Mouse (Mus musculus) left cerebral cortex, adult 11 months (tissue): ENCODE measurements around the gene Tmem259.
A peak's percentile ranks its signal among the peaks of the same experiment; 100 is the strongest.

Source experiments
- DNase-seq: peaks from one replicate; pipeline ENCODE4 v3.0.0; 2022; ENCODE audit warnings: low spot score

The Tmem259 gene

GRCm38 (mm10) chr10:79984195-79984816 lies at the start of gene Tmem259:
TSS of gene Tmem259 (minus strand) at chr10:79984330.
- peak; percentile 77 for DNase-seq

DNA sequence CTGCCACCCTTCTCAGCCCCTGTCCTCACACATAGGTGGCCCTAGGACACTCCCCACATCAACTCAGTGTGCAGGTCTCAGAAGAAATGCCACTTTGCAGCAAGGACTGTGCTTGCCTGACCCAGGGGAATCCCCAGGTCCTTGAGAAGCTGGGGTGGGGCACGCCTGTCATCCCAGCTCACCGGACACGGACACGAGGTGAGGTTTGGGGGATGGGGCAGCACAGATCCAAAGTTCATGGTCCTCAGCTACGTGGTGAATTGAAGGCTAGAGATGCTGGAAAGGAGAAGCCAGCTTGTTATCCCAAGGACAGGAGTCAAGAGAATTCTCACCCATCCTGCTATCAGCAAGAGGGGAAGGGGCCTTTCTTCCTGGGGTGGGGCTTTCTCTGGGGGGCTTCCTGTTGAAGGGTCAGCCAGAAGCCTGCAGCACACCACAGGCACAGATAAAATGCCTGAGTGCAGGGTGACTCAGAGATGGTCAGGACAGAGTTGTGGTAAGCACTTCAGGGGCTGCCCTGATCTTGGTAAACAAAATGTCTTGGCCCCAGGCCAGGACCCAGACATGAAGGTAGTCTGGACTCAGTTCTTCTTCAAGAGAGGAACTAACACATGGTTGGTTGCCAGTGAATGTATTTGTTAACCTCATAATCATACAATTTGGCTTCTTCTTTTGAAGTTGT lies 48.8 kb upstream of the Tmem259 start:
- DNase-seq, result no peak

DNA sequence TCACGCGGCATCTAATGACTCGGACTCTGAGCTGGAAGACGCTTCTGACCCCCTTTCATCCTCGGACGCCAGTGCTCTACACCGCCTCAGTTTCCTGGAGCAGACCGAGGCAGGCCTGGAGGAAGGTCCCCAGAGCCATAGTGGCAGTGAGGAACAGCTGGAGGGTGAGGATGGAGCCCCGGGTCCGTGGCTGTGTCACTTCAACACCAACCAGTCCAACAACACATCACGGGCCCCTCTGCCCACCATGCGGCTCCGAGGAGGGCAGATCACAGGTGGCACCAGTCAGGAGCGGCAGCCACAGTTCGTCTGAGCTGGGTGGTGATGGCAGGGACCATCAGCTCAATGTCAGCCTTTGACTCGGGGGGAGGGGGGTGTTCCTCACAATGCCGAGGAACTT lies 46.6 kb upstream of the Tmem259 start:
- no peak for DNase-seq

- DNase-seq, result no peak
These were observed 46.1 kb upstream of the Tmem259 start for GRCm38 (mm10) chr10:80030191-80030590.

DNA sequence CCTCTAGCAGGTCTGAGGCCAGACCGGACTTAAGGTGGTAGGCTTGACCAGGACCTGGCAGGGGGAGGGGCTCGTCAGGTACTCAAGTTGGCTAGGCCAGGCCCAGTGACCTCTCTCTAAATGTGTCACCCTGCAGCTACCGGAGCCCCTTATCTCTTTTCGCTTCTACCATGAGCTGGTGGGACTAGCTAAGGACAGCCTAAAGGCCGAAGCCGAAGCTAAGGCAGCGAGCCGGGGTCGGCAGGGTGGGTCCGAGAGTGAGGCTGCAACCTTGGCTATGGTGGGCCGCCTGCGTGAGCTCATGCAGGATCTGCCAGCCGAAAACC lies 44.4 kb upstream of the Tmem259 start:
- no peak for DNase-seq

DNA sequence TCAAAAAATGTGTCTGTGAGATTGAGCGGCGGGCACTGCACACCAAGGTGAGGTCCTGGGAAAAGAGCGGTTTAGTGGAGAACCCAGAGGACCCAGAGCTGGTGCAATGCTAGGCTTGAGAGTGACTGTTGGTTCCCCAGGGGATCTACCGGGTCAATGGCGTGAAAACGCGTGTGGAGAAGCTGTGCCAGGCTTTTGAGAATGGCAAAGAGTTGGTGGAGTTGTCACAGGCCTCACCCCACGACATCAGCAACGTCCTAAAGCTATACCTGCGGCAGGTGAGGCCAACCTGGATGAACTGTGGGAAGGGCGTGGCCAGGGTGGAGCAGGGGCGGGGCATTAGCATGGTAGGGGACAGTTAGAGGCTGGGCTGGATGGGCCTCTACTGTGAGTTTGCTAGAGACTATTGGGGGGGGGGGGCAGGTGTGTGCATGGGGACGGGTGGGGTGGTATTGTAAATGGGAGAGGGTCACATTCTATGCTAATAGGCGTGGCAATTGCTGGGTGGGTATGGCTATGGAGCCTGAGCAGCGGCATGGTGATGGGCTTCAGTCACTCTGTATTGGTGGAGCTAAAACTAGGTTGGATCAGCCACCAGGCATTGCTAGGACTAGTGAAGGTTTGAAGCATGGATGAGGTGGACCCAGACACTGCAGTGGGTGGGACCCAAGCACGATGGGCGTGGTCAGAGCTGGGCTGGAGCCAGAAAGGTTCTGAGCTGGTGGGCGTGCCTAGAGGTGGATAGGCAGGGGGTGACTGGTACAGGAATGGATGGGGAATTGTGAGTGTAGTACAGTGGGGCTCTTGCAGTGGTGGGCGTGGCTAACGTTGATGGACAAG lies 43.8 kb upstream of the Tmem259 start:
- DNase-seq, result no peak

DNA sequence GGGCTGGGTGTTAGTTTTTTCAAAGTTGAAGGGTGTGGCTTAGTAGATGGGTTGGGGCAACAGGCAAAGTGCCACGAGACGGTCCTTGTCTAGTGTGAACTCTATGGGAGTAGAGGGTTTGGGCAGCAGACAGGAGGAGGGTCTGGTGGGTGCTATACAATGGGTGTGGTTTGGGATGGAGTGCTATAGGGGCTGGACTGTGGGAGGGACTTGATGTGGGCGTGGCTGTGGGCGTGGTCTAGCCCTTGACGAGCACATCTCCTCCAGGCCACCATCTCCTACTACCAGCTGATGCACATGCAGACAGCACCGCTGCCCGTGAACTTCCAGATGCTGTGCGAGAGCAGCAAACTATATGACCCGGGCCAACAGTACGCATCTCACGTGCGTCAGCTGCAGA lies 41.8 kb upstream of the Tmem259 start:
- no peak for DNase-seq

DNA sequence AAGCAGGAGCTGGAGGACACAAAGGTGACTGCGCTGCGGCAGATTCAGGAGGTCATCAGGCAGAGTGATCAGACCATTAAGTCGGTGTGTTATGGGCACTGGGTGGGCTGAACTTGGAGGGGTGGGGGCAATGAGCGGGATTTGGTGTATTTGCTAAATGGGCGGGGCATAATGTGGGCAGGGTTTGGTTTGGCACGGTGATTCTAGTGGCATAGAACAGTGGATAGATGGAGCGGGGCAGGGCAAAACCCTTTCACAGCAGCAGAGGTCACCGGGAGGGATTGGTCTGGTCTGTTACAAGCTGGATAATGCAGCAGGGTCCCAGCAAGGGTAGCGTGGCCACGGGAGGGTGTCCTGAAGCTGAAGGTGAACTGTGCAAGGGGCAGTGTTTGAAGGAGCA lies 41.3 kb upstream of the Tmem259 start:
- no peak for DNase-seq

DNA sequence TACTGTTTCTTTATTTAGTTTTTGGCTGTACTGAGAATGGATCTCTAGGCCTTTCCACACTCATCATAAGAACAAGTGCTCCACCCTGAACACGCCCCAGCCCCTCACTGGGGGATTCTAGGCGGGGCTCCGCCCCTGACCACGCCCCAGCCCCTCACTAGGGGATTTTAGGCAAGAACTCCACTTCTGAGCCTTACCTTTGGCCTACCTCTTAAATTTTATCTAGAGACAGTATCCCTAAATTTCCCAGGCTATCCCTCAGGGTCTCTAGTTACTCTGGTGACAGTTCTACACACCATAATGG lies 40.9 kb upstream of the Tmem259 start:
- DNase-seq, result no peak

GRCm38 (mm10) chr10:80024229-80025043 lies 40.3 kb upstream of the Tmem259 start:
- DNase-seq, result no peak

- no peak for DNase-seq
These were observed 39.6 kb upstream of the Tmem259 start for GRCm38 (mm10) chr10:80023758-80024157.

DNA sequence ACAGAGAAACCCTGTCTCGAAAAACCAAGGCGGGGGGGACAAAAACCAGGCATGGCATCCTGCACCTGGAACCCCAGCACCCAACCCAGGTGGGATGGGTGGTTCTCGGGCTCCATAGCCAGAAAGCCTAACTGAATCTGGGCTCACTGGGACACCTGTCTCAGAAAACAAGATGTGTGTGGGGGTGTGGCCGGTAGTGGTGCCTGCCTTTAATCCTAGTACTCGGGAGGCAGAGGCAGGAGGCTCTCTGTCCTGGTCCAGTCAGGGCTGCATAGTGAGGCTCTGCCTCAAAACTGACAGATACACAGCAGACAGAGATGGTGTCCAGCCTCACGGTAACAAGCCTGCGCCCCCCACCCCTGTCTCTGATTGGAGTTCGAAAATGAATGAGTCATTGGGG lies 38.7 kb upstream of the Tmem259 start:
- no peak for DNase-seq

GRCm38 (mm10) chr10:80022164-80022563 lies 38.0 kb upstream of the Tmem259 start:
- no peak for DNase-seq

GRCm38 (mm10) chr10:80021320-80021641 lies 37.2 kb upstream of the Tmem259 start:
- DNase-seq, result no peak

DNA sequence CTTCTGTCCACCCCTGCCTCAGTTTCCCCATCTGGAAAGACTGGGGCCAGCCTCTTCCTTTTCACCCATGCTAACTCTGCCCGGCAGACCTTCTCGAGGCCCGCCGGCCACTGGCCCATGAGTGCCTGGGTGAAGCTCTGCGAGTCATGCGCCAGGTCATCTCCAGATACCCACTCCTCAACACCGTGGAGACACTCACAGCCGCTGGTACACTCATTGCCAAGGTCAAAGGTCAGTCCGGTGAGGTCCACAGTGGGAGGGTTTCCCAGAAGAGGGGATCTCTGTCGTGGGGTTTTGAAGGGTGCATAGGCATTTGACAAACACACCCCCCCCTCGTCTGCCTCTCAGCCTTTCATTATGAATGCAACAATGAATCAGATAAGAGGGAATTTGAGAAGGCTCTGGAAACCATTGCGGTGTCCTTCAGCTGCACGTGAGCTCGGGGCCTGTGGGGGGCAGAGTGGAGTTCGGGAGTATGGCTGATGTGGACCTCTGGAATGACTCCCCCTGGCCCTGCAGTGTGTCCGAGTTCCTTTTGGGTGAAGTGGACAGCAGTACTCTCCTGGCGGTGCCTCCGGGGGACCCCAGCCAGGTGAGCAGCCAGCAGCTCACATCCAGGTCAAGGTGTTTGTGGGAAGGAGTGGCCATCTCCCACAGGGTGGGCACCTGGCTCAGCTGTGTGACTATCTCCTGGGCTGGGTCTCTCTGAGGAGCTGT lies 36.6 kb upstream of the Tmem259 start:
- DNase-seq, result no peak

GRCm38 (mm10) chr10:80020191-80020590 lies 36.1 kb upstream of the Tmem259 start:
- DNase-seq, result no peak

GRCm38 (mm10) chr10:80019471-80020131 lies 35.5 kb upstream of the Tmem259 start:
- no peak for DNase-seq

DNA sequence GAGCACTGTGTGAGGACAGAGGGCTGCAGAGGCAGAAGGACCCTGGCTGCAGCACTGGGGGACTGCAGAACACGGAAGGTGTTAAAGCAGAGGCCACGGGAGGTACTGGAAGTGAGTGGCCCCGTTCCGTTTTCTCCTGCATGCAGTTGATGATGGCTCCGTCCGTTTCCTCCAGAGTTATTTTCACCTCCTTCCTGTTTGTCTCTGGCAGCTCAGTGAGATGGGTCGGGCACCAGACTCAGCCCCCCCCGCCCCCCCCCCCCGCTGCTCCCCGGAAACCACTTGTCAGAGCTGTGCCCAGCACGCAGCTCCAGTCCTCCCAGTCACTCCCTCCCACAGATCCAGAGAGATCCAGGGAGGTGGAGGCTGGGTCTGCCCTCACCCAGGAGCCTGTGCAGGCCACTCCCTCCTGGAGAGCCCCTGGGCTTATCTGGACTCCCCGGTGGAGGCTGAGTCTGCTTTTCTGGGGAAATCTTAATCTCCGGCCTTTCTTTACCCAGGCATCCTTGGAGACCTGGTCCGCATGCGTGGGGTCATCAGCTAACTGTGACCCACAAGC lies 34.7 kb upstream of the Tmem259 start:
- DNase-seq, result no peak

GRCm38 (mm10) chr10:80017771-80018170 lies 33.6 kb upstream of the Tmem259 start:
- DNase-seq, result no peak

- no peak for DNase-seq
These were observed 33.2 kb upstream of the Tmem259 start for GRCm38 (mm10) chr10:80017361-80017760.

DNA sequence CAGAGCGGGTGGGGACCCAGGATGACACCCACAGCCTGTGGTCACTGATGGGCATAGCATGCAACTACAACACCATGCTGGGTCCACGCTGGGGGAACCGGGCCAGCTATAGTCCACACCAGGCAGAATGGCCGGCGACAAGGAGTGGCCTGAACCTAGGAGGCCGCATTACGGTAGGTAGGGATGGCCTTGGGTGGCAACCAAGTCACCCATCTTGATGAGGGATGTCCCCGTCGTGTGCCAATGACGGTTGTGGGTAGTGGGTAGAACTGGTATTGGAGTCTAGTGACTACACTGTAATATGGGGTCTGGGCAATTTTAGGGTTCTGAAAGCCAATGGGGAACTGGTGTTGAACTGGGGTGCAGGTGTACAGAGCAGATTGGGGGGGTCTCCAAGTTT lies 32.8 kb upstream of the Tmem259 start:
- no peak for DNase-seq
